Mouse (Mus musculus) heart, postnatal 0 days (tissue): ENCODE data around the gene Efcab11. TPM values are rescaled to one million over a fixed set of nuclear protein-coding genes. Genes with fewer than 3 reads are reported as not detected.
A peak's percentile ranks its signal among the peaks of the same experiment; 100 is the strongest.

ENCODE experiments used
- ATAC-seq: fragments of 200-750 bp; cut with Nextera tagmentation; 2 replicates; pipeline ENCODE4 v1.8.0; 2017; ENCODE audit warnings: low read depth, moderate number of reproducible peaks, moderate library complexity; ENCODE audit not compliant: insufficient read depth
- DNase-seq: peaks from one replicate; pipeline ENCODE4 v3.0.0-alpha.2; 2016; ENCODE audit warnings: low spot score
- H3K27ac ChIP-seq: fragments of 300-500 bp; sonication (generic); 2 replicates; pipeline ENCODE4 v1.5.1; 2014; ENCODE audit warnings: low read depth, mild to moderate bottlenecking
- H3K27me3 ChIP-seq: fragments of 300-500 bp; sonication (generic); 2 replicates; pipeline ENCODE4 v1.6.1; 2014; ENCODE audit warnings: low read length, mixed read lengths; ENCODE audit not compliant: control insufficient read depth, insufficient read depth
- H3K36me3 ChIP-seq: fragments of 300-500 bp; sonication (generic); replicated peaks from 2 replicates; pipeline ENCODE4 v1.6.1; 2014; ENCODE audit warnings: low read length, mixed read lengths; ENCODE audit not compliant: control insufficient read depth, insufficient read depth
- H3K4me1 ChIP-seq: fragments of 300-500 bp; sonication (generic); 2 replicates; pipeline ENCODE4 v1.6.1; 2014; ENCODE audit warnings: antibody characterized with exemption; ENCODE audit not compliant: control insufficient read depth, insufficient read depth
- H3K4me2 ChIP-seq: fragments of 300-500 bp; sonication (generic); 2 replicates; pipeline ENCODE4 v1.6.1; 2014; ENCODE audit warnings: low read depth, mild to moderate bottlenecking, low read length, moderate library complexity
- H3K4me3 ChIP-seq: fragments of 300-500 bp; sonication (generic); 2 replicates; pipeline ENCODE4 v1.5.1; 2014; ENCODE audit warnings: low read depth, low read length
- H3K9ac ChIP-seq: fragments of 300-500 bp; sonication (generic); replicated peaks from 2 replicates; pipeline ENCODE4 v1.6.1; 2014; ENCODE audit warnings: low read depth, low read length, mixed read lengths
- H3K9me3 ChIP-seq: fragments of 300-500 bp; sonication (generic); replicated peaks from 2 replicates; pipeline ENCODE4 v1.6.1; 2016; ENCODE audit warnings: low read length; ENCODE audit not compliant: control insufficient read depth
- CTCF ChIP-seq: IDR thresholded peaks from 2 replicates; pipeline ENCODE4 v1.5.1; 2016; ENCODE audit warnings: antibody characterized with exemption, control low read depth, low read depth
- EP300 ChIP-seq: IDR thresholded peaks from 2 replicates; pipeline ENCODE4 v1.6.1; 2016; ENCODE audit warnings: antibody characterized with exemption, low read depth
- WGBS: fragments of 180-500 bp; shearing (Covaris S2); extraction: QIAGEN DNeasy Blood & Tissue Kit; methylation state at CpG from one replicate; pipeline ENCODE4 v1.1.7; 2014; 5-methylcytosine and 5-hydroxymethylcytosine counted together
- polyA plus RNA-seq: library from polyadenylated mRNA; unstranded; fragments of >200 nt; fragmentation: Nextera tagmentation; extraction: Ambion mirVana; gene quantifications from 2 replicates; pipeline ENCODE4 v1.2.1, GENCODE M21; 2015
- total RNA-seq: library from RNA; depleted of rRNA; stranded (reverse); fragments of >200 nt; gene quantifications from 2 replicates; pipeline ENCODE4 v1.2.3, GENCODE M21; 2014; ENCODE audit warnings: low replicate concordance

Gene Efcab11
- total and polyA plus RNA-seq, 2 experiments from 2014 or later: 2.2 to 4.0 TPM

- no peak overlapping the region for H3K4me2 ChIP-seq
- no peaks in the 10 kb centered on the region for H3K36me3 ChIP-seq
- H3K27me3 ChIP-seq: no peaks in the 10 kb centered on the region
- WGBS: 66% methylated on average over 6 of the region's 6 CpGs
- no peak overlapping the region for H3K4me3 ChIP-seq
- H3K9ac ChIP-seq: no peak overlapping the region
- DNase-seq (no peak), ATAC-seq (no peak)
- H3K4me1 ChIP-seq: no peaks in the 10 kb centered on the region
- H3K27ac ChIP-seq: no peak overlapping the region
- TF ChIP-seq CTCF (no peak), EP300 (no peak)
- no peaks in the 10 kb centered on the region for H3K9me3 ChIP-seq
Measured at GRCm38 (mm10) chr12:99738256-99738655, 146.0 kb downstream of the Efcab11 start.

GRCm38 (mm10) chr12:99736971-99737370 lies 147.3 kb downstream of the Efcab11 start:
- Histone ChIP-seq H3K27me3 (no peaks in the 10 kb centered on the region), H3K27ac (no peak overlapping the region), H3K4me1 (no peaks in the 10 kb centered on the region), H3K36me3 (no peaks in the 10 kb centered on the region), H3K9me3 (no peaks in the 10 kb centered on the region), H3K9ac (no peak overlapping the region), H3K4me3 (no peak overlapping the region), H3K4me2 (no peak overlapping the region)
- no peak for TF ChIP-seq EP300
- no peak for TF ChIP-seq CTCF
- ATAC-seq: no peak
- DNase-seq: no peak
- WGBS: 81% methylated on average over 3 of the region's 3 CpGs

- Histone ChIP-seq H3K9ac (no peak overlapping the region), H3K36me3 (no peaks in the 10 kb centered on the region), H3K4me3 (no peak overlapping the region), H3K4me1 (no peaks in the 10 kb centered on the region), H3K4me2 (no peak overlapping the region), H3K27me3 (no peaks in the 10 kb centered on the region), H3K27ac (no peak overlapping the region), H3K9me3 (no peaks in the 10 kb centered on the region)
- ATAC-seq (no peak), DNase-seq (no peak)
- no peak for TF ChIP-seq CTCF
- 84% methylated on average over 10 of the region's 10 CpGs for WGBS
Measured at GRCm38 (mm10) chr12:99735172-99735571, 149.1 kb downstream of the Efcab11 start.

GRCm38 (mm10) chr12:99724206-99724605 lies 160.0 kb downstream of the Efcab11 start:
- Histone ChIP-seq H3K27me3 (no peaks in the 10 kb centered on the region), H3K9me3 (no peaks in the 10 kb centered on the region), H3K4me3 (no peak overlapping the region), H3K36me3 (no peaks in the 10 kb centered on the region), H3K27ac (no peak overlapping the region), H3K4me2 (no peak overlapping the region), H3K4me1 (0 out of 2 replicates have a peak, but pooled peaks cover 13% of the 10 kb centered on the region), H3K9ac (no peak overlapping the region)
- 92% methylated on average over 12 of the region's 12 CpGs for WGBS
- ATAC-seq (no peak), DNase-seq (no peak)
- TF ChIP-seq EP300: no peak
- no peak for TF ChIP-seq CTCF

GRCm38 (mm10) chr12:99723791-99724190 lies 160.4 kb downstream of the Efcab11 start:
- no peak for TF ChIP-seq EP300
- no peak for TF ChIP-seq CTCF
- 0 out of 2 replicates have a peak, but pooled peaks cover 13% of the 10 kb centered on the region for H3K4me1 ChIP-seq
- H3K9me3 ChIP-seq: no peaks in the 10 kb centered on the region
- DNase-seq (no peak), ATAC-seq (no peak)
- H3K4me2 ChIP-seq: no peak overlapping the region
- 69% methylated on average over 8 of the region's 8 CpGs for WGBS
- H3K4me3 ChIP-seq: no peak overlapping the region
- H3K36me3 ChIP-seq: no peaks in the 10 kb centered on the region
- H3K9ac ChIP-seq: no peak overlapping the region
- no peaks in the 10 kb centered on the region for H3K27me3 ChIP-seq
- H3K27ac ChIP-seq: no peak overlapping the region

GRCm38 (mm10) chr12:99721318-99721717 lies 162.9 kb downstream of the Efcab11 start:
- DNase-seq (peak; percentile 25), ATAC-seq (peak; percentile 77; the same call in 1 of the 2 replicates)
- H3K36me3 ChIP-seq: no peaks in the 10 kb centered on the region
- no peak overlapping the region for H3K9ac ChIP-seq
- H3K4me1 ChIP-seq: 0 out of 2 replicates have a peak, but pooled peaks cover 18% of the 10 kb centered on the region
- no peaks in the 10 kb centered on the region for H3K27me3 ChIP-seq
- no peaks in the 10 kb centered on the region for H3K9me3 ChIP-seq
- 61% methylated on average over 10 of the region's 10 CpGs for WGBS
- TF ChIP-seq EP300 (no peak), CTCF (no peak)
- H3K4me3 ChIP-seq: no peak overlapping the region
- no peak overlapping the region for H3K27ac ChIP-seq
- H3K4me2 ChIP-seq: no peak overlapping the region
